Mouse (Mus musculus) right cerebral cortex, postnatal 36 days (tissue): ENCODE measurements around the gene Il11ra2.
"Not testable (repeated sequence)": the region's sequence is repeated elsewhere in the genome, so short reads cannot be mapped to it uniquely, and the experiment has no call there.

ENCODE experiments used
- DNase-seq, 2 experiments: peaks; one replicate each; pipeline ENCODE4 v3.0.0; 2022; ENCODE audit warnings: low spot score in 2 of 2, mixed read lengths in 1 of 2

Il11ra2 gene

DNA sequence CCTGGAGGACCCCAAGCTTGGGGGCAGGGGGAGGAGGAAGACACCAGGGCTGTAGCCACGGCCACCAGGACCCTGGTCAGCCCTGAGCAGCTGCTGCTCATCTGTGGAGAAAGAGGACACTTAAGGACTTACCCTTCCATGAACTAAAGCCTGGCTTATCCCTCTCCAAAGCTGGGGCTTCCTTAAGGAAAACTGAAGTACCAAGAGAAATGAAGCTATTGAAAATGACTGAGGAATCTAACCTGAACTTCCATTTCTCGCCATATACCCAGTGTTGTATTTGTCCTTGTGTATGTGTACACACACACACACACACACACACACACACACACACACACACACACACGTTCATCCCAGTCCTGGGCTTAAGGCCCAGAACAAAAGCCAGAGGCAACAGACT lies at the start of gene Il11ra2:
Gene Il11ra2, minus strand, starts transcription at position 101 of the 400 bp plus-strand sequence.
- DNase-seq = not testable (repeated sequence)

DNA sequence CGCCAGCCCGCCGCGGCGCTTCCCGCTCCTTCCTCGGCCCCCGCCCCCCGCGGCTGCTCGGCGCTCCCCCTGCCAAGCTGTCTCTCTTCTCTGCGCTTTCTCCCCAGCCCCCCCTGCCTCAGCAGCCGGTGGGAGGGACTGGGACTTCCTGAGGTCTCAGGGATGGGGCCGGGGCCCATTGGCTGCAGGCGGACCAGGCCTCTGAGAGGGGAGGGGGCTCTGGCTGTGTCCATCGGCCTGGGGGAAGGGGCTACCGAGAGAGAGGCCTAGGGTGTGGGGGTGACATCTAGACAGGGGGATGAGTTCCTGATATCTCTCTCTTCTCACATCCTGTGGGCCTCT lies 20.5 kb upstream of the Il11ra2 start:
- not testable (repeated sequence) for DNase-seq

DNA sequence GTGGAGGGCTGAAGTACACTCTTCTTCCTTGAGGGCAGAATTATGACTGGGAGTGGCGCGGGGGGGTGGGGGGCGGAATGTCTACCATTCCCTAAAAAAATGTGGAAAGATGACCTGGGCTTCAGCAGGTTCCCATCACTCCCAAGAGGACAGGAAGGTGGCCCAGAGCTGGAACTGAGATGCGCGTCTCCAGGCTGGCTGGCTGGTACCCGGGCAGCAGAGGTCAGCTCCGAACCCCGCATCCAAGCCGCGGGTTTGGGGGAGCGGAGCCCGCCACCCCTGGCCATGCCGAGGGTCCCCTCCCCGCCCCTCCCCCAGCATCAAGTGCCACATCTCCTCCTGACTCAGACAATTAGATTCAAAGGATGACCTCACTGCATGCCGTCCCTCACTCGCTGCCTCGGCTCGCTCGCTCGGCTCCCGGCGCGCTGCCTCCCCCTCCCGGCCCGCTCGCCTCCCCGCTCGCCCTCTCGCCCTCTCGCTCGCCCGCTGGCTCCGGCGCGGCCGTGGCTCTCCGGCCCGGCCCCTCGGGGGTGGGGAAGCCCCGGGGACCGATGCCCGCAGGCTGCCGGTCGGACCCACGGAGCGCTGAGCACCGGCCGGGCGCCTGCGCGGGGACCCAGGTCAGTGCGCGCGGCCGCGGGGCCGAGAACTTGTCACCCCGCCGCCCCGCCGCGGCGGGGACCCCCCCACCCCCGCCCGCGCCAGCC lies 19.9 kb upstream of the Il11ra2 start:
- not testable (repeated sequence) for DNase-seq

DNA sequence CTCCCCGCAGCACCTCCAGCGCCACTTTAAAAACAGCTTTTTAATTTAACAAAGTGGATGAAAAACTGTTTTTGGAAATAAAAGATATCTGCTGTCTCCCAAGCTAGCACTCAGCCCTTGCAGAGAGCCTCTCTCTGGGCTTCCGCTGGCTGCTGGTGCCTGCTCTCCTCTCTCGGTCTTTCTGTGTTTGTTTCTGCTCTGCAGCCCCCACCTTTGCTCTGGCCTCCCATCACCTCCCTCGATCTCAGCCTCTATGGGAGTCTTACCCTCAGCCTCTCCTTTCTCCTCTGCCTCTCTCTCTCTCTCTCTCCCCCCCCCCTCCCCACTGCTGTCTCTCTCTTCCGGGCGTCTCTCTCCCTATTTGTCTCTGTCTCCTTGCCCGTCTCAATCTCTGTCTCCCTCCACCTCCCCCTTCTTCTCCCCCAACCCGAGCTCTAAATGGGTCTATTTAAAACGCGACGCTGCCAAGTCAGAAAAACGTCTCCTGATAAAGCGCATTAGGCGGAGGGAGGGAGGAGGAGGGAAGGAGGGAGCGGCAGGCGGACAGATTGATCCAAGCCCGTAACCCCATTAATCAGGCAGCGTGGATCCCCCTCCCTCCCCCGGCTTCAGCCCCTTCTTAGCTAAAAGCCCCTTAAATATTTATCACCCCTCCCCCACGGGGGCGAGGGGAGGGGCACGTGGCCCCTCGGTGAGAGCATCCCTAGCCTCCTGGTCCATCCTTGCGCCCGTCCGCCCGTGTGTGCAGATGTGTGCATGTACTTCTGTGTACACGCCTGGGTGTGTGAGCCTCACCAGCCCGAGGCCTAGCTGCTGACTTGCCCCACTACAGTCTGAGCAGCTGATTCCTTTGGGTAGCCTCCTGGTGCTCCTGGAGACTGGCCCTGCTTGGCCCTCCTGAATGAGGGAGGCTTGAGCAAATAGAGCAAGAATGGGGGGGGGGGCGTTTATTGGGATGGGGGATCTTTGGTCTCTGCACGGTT lies 19.0 kb upstream of the Il11ra2 start:
- not testable (repeated sequence) for DNase-seq

DNA sequence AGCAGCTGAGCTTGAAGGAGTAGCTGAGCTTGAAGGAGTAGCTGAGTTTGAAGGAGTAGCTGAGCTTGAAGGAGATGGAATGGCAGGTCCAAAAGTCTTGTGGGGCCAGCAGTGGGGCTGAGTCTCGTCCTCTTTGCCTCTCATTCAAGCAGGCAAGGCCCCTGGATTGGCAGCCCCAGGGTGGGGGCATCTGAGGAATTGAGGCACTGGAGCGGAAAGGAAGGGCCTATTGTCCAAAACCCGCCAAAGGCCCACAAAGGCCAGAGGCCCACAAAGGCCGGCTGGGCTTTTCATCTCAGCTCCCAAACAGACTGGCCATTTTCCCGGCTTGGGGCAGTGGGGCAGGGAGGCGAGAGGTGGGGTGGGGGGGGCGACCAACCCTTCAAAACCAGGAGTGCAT lies 17.7 kb upstream of the Il11ra2 start:
- not testable (repeated sequence) for DNase-seq

DNA sequence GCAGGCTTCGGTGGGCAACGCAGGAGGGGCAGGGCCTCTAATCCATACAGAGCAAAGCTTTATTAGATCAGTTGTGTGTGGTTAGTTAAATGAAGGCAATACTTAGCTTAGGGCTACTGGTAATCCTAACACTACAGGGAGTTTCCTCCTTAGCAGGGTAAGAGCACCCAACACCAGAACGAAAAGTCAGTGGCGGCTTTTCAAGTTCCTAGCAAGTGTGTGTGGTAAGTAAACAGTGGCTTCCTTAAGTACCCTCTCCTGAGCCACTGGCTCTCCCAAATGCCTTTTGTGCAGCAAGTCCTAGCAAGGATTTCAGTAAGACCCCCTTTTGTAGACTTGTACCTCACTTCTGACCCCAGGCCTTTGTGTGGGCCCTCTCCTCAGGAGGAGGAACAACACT lies 13.7 kb upstream of the Il11ra2 start:
- DNase-seq = not testable (repeated sequence)

DNA sequence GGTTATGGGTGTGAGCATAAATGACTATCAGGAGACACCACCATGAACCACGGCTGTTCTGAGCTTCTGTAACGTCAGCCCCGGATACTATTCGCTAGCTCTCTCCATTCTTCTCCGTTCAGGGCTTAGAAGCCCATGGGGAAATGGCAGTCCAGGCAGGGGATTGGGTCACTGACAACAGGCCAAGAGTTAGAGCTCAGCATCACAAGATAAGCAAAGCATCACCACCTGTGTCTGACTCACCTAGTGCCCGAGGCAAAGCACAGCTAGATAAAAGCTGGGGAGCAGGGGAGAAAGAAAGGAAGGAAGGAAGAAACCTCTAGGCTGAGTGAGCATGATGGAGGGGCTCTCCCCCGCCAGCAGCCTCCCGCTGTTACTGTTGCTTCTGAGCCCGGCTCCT lies 6.7 kb downstream of the Il11ra2 start, which contains the start of gene Ccl27b:
Gene Ccl27b, plus strand, starts transcription at position 301 of the 400 bp plus-strand sequence.
- DNase-seq = not testable (repeated sequence)

DNA sequence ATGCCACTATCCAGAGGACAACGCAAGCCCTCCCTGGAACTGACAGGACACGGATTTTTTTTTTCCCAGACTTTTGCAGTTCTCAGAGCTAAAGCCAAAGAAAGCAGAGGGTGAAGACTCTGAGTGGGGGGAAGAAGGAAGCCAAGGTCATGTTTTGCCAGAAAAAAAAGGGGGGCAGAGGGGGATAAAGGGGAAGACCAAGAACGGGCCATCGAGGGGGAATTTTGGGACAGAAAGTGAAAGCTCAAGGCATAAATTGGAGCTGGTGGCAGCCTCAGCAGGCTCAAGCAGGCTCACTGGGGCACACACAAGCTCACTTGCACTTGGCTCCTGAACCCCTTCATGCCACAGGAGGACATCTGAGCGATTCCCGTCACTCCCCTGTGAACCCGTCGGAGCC lies 32.3 kb downstream of the Il11ra2 start, which contains the start of gene Gm2564:
Gene Gm2564, plus strand, starts transcription at position 301 of the 400 bp plus-strand sequence.
- not testable (repeated sequence) for DNase-seq

DNA sequence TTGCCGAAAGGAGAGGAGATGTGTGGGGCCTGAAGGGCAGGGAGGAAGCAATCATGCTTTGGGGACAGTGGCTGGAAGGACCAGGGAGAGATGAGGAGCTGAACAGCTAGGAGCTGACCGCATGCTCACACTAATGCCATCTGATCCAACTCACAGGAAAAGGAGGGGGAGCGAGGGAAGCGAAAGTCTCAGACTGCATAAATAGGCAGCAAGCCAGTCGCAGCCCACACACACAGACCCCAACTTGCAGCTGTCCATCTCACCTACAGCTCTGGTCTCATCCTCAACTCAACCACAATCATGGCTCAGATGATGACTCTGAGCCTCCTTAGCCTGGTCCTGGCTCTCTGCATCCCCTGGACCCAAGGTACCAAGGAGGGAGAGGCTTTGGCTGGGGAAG lies 49.8 kb downstream of the Il11ra2 start, which contains the start of gene Gm10591:
Gene Gm10591, plus strand, starts transcription at position 301 of the 400 bp plus-strand sequence.
- DNase-seq = not testable (repeated sequence)
